ENCODE assay signal across 15 mouse cellular contexts in genomic region chr17:52649186-52649585, GRCm38 (mm10). TPM values are rescaled to one million over a fixed set of nuclear protein-coding genes. Genes with fewer than 3 reads are reported as not detected.
DNase-seq lines count a peak whose midpoint lies in the region; ATAC-seq and TF ChIP-seq lines count a peak whose summit lies in the region.
"Had no signal": no experiment of that assay in that cellular context is flagged by ENCODE, and none has a peak within 500 bp of the region (broad histone marks: within the 10 kb centered on the region; RNA-seq: fewer than 3 reads in every experiment).

No protein-coding gene starts in this region.

- ATAC-seq in stomach, postnatal 0 days (ENCODE audit: low FRiP score, low TSS enrichment): no peak

- no peak overlapping the region for H3K9ac ChIP-seq in stomach, postnatal 0 days (ENCODE audit: low read length)
- H3K9ac ChIP-seq: heart, embryonic 15.5 days; neural tube, embryonic 12.5 days had no signal

- intact Hi-C loops in left cerebral cortex, adult 2 months (cut with DNase I): no loop called here
- intact Hi-C loops in left cerebral cortex, postnatal 36 days (cut with DNase I): no loop called here

- DNase-seq in cerebellum, postnatal 10 days: peak; percentile 7 to 16
- no peak for DNase-seq in cerebellum, postnatal 25 days
- DNase-seq in left cerebral cortex, adult 2 months (ENCODE audit: extremely low spot score in 1 of 2, low spot score in 2 of 2): no peak
- DNase-seq in left cerebral cortex, postnatal 36 days (ENCODE audit: low spot score in 2 of 2): no peak
- peak; percentile 9 for DNase-seq in NIH3T3 (ENCODE audit: low read depth)
- DNase-seq in stomach, postnatal 0 days (ENCODE audit: low spot score): no peak
- no peak for DNase-seq in gastrocnemius, postnatal 10 days
- DNase-seq in ovary, postnatal 14 days (ENCODE audit: low spot score): no peak
- DNase-seq: adrenal gland, postnatal 10 days; cerebellum, postnatal 36 days; spleen, adult 18-20 months had no signal

- H3K4me1 ChIP-seq in stomach, postnatal 0 days (replicated peaks; ENCODE audit: control insufficient read depth, insufficient read depth): no peaks in the 10 kb centered on the region
- H3K4me1 ChIP-seq: forebrain, embryonic 10.5 days; heart, embryonic 15.5 days; neural tube, embryonic 12.5 days had no signal

- no peaks in the 10 kb centered on the region for H3K9me3 ChIP-seq in stomach, postnatal 0 days (ENCODE audit: control insufficient read depth, low read length)
- H3K9me3 ChIP-seq: forebrain, embryonic 10.5 days; heart, embryonic 15.5 days; neural tube, embryonic 12.5 days had no signal

- no peak overlapping the region for H3K4me2 ChIP-seq in stomach, postnatal 0 days (replicated peaks; ENCODE audit: low read depth)
- H3K4me2 ChIP-seq: heart, embryonic 15.5 days; neural tube, embryonic 12.5 days had no signal

- TF ChIP-seq EP300 in stomach, postnatal 0 days (optimal IDR thresholded peaks at IDR 0.05): no peak

- TF ChIP-seq CTCF in left cerebral cortex, adult 2 months (IDR thresholded peaks at IDR 0.05): peak; percentile 31
- TF ChIP-seq CTCF in stomach, postnatal 0 days (IDR thresholded peaks at IDR 0.05; ENCODE audit: low read depth): peak; percentile 33

- no peak overlapping the region for H3K27ac ChIP-seq in left cerebral cortex, adult 2 months
- no peak overlapping the region for H3K27ac ChIP-seq in stomach, postnatal 0 days (replicated peaks)
- H3K27ac ChIP-seq: forebrain, embryonic 10.5 days; heart, embryonic 15.5 days; neural tube, embryonic 12.5 days had no signal

- H3K36me3 ChIP-seq in stomach, postnatal 0 days (ENCODE audit: control insufficient read depth, insufficient read depth, low read length): no peaks in the 10 kb centered on the region
- H3K36me3 ChIP-seq: forebrain, embryonic 10.5 days; heart, embryonic 15.5 days; neural tube, embryonic 12.5 days had no signal

- H3K27me3 ChIP-seq in stomach, postnatal 0 days (ENCODE audit: control insufficient read depth, insufficient read depth, low read length): no peaks in the 10 kb centered on the region
- H3K27me3 ChIP-seq: heart, embryonic 15.5 days; neural tube, embryonic 12.5 days had no signal

- H3K4me3 ChIP-seq in left cerebral cortex, adult 2 months: no peak overlapping the region
- no peak overlapping the region for H3K4me3 ChIP-seq in stomach, postnatal 0 days (ENCODE audit: low read depth, low read length)
- H3K4me3 ChIP-seq: forebrain, embryonic 10.5 days; heart, embryonic 15.5 days; neural tube, embryonic 12.5 days had no signal

RNA-seq across cellular contexts. Expression of gene Kcnh8, which starts 46.7 kb away (rescaled TPM):
- total RNA-seq in left cerebral cortex, adult 2 months (2021): under 1 TPM; 0.59 to 0.87 TPM
- under 1 TPM; 0.62 to 0.95 TPM for total RNA-seq in left cerebral cortex, postnatal 36 days (2021)
- 0.18 and 0.28 TPM in 2 replicates for polyA plus RNA-seq in stomach, postnatal 0 days (2015; fragmentation: Nextera tagmentation; extraction: Ambion mirVana)
- total RNA-seq in gastrocnemius, postnatal 10 days (2021): under 1 TPM; 0.07 to 0.18 TPM
- polyA plus RNA-seq: heart, embryonic 15.5 days; limb, embryonic 11.5 days had no signal

Comparison
In these comparisons a context has a peak if more than half of its experiments do, and no peak if none do; other contexts are left out.
1. DNase-seq: peak in cerebellum, postnatal 10 days (2 of 2) and NIH3T3 (single experiment); none in cerebellum, postnatal 25 days (0 of 2), left cerebral cortex, adult 2 months (0 of 2), left cerebral cortex, postnatal 36 days (0 of 2), stomach, postnatal 0 days (single experiment), gastrocnemius, postnatal 10 days (single experiment) and ovary, postnatal 14 days (single experiment).